Mouse (Mus musculus) thymus, adult 2 months (tissue): Measurements from ENCODE around the gene Pla2g2c. TPM values are rescaled to one million over a fixed set of nuclear protein-coding genes. Genes with fewer than 3 reads are reported as not detected.
A peak's percentile ranks its signal among the peaks of the same experiment; 100 is the strongest.

Experiments used
- DNase-seq: peaks from one replicate; pipeline ENCODE4 v3.0.0; 2021
- H3K27ac ChIP-seq: fragments of 200-500 bp; 2 replicates; pipeline ENCODE4 v1.5.1; 2012; ENCODE audit warnings: low read length, control low read depth; ENCODE audit not compliant: control insufficient read depth, insufficient read depth
- H3K27me3 ChIP-seq: fragments of 200-500 bp; 2 replicates; pipeline ENCODE4 v1.6.1; 2012; ENCODE audit warnings: mild to moderate bottlenecking, low read length, moderate library complexity, mixed read lengths; ENCODE audit not compliant: control insufficient read depth, insufficient read depth
- H3K36me3 ChIP-seq: fragments of 200-500 bp; 2 replicates; pipeline ENCODE4 v1.6.1; 2012; ENCODE audit warnings: mild to moderate bottlenecking, low read length, moderate library complexity; ENCODE audit not compliant: control insufficient read depth, insufficient read depth
- H3K4me1 ChIP-seq: fragments of 200-500 bp; replicated peaks from 2 replicates; pipeline ENCODE4 v1.6.1; 2012; ENCODE audit warnings: low read length; ENCODE audit not compliant: control insufficient read depth, insufficient read depth
- H3K4me3 ChIP-seq: fragments of 200-500 bp; 2 replicates; pipeline ENCODE4 v1.5.1; 2012; ENCODE audit warnings: mild to moderate bottlenecking, low read length, control low read depth, moderate library complexity; ENCODE audit not compliant: control insufficient read depth, insufficient read depth
- CTCF ChIP-seq: fragments of 200-500 bp; IDR thresholded peaks from 2 replicates; pipeline ENCODE4 v1.5.1; 2012; ENCODE audit warnings: mild to moderate bottlenecking, control low read depth, low read length, moderate library complexity, borderline replicate concordance; ENCODE audit not compliant: control insufficient read depth, poor library complexity, insufficient read depth; ENCODE audit errors: extremely low read depth
- POLR2A ChIP-seq: fragments of 200-500 bp; IDR thresholded peaks from 2 replicates; pipeline ENCODE4 v1.6.1; 2012; ENCODE audit warnings: mild to moderate bottlenecking, low read length, control low read depth, moderate library complexity; ENCODE audit not compliant: control insufficient read depth, poor library complexity, insufficient read depth; ENCODE audit errors: extremely low read depth
- WGBS: fragments of 180-500 bp; shearing (Covaris S2); methylation state at CpG from one replicate; pipeline ENCODE4 v1.1.7; 2018; 5-methylcytosine and 5-hydroxymethylcytosine counted together
- polyA plus RNA-seq: library from polyadenylated mRNA; depleted of rRNA; stranded (reverse); fragments of >200 nt; gene quantifications from 2 replicates; pipeline ENCODE4 v1.2.3, GENCODE M21; 2012

Pla2g2c gene
- polyA plus RNA-seq, 1 experiment = not detected

DNA sequence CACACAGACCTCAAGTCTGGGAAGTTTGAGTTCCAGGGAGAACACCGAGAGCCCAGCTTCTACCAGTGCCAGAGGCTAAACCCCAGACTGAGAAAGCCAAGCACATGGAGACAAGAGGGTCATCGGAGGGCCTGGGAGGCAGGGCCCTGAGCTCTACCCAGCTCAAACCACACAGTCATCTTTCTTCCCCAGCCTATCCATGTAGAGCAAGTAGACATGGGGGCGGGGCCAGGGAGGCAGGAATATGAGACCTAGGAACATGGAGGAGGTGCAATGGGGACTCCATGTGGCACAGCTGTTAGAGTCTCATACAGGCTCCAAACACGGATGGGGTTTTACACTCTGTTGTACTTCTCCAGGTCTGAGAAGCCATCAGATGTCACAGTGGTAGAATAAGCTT, 21.3 kb downstream of the Pla2g2c start:
- no peaks in the 10 kb centered on the region for H3K27me3 ChIP-seq
- H3K27ac ChIP-seq = no peak overlapping the region
- WGBS = 71% methylated on average over 4 of the region's 4 CpGs
- no peak overlapping the region for H3K4me3 ChIP-seq
- no peak for DNase-seq
- no peaks in the 10 kb centered on the region for H3K4me1 ChIP-seq
- TF ChIP-seq POLR2A (no peak), CTCF (no peak)
- no peaks in the 10 kb centered on the region for H3K36me3 ChIP-seq

- H3K27ac ChIP-seq = no peak overlapping the region
- no peaks in the 10 kb centered on the region for H3K4me1 ChIP-seq
- no peaks in the 10 kb centered on the region for H3K27me3 ChIP-seq
- WGBS = 89% methylated on average over 9 of the region's 9 CpGs
- no peaks in the 10 kb centered on the region for H3K36me3 ChIP-seq
- no peak for DNase-seq
- TF ChIP-seq CTCF = no peak
- no peak for TF ChIP-seq POLR2A
- H3K4me3 ChIP-seq = no peak overlapping the region
These were observed 22.3 kb downstream of the Pla2g2c start for GRCm38 (mm10) chr4:138746866-138747265.

DNA sequence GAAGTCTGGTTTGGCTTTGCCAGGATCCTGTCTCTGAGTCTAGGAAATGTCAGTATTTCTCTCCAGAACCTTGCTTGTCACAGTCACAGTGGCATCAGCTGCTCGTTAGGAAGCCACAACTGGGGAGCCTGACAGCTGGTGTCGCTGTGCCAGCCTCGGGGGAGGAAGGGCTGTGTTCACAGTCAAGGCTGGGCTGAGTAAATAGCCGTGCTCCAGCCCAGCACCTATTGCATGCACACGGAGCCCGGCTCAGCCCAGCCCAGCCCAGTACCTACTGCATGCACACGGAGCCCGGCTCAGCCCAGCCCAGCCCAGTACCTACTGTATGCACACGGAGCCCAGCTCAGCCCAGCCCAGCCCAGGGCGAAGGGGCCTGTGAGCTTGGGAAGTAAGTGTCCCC, 23.3 kb downstream of the Pla2g2c start:
- Histone ChIP-seq H3K27ac (no peak overlapping the region), H3K4me1 (no peaks in the 10 kb centered on the region), H3K27me3 (no peaks in the 10 kb centered on the region), H3K36me3 (no peaks in the 10 kb centered on the region), H3K4me3 (no peak overlapping the region)
- 74% methylated on average over 10 of the region's 10 CpGs for WGBS
- DNase-seq = peak; percentile 32
- TF ChIP-seq CTCF (no peak), POLR2A (no peak)

GRCm38 (mm10) chr4:138748369-138749072, 23.9 kb downstream of the Pla2g2c start:
- H3K36me3 ChIP-seq = no peaks in the 10 kb centered on the region
- H3K4me1 ChIP-seq = no peaks in the 10 kb centered on the region
- H3K27ac ChIP-seq = no peak overlapping the region
- WGBS = 59% methylated on average over 8 of the region's 8 CpGs
- TF ChIP-seq CTCF (no peak), POLR2A (no peak)
- no peaks in the 10 kb centered on the region for H3K27me3 ChIP-seq
- H3K4me3 ChIP-seq = no peak overlapping the region
- peak; percentile 34 for DNase-seq

- Histone ChIP-seq H3K36me3 (no peaks in the 10 kb centered on the region), H3K27ac (no peak overlapping the region), H3K27me3 (no peaks in the 10 kb centered on the region; the same call in 1 of the 2 replicates), H3K4me1 (no peaks in the 10 kb centered on the region), H3K4me3 (no peak overlapping the region)
- TF ChIP-seq POLR2A (no peak), CTCF (no peak)
- 96% methylated on average over 6 of the region's 6 CpGs for WGBS
- no peak for DNase-seq
These were observed 28.0 kb downstream of the Pla2g2c start for GRCm38 (mm10) chr4:138752603-138753002.

- Histone ChIP-seq H3K27me3 (no peaks in the 10 kb centered on the region; the same call in 1 of the 2 replicates), H3K36me3 (no peaks in the 10 kb centered on the region), H3K4me3 (no peak overlapping the region), H3K4me1 (no peaks in the 10 kb centered on the region), H3K27ac (no peak overlapping the region)
- TF ChIP-seq CTCF = no peak
- TF ChIP-seq POLR2A = no peak
- DNase-seq = no peak
- 95% methylated on average over 3 of the region's 3 CpGs for WGBS
These were observed 29.0 kb downstream of the Pla2g2c start for GRCm38 (mm10) chr4:138753608-138754007.
